Mouse (Mus musculus): ENCODE results near the gene Mgrn1. TPM values are rescaled to one million over a fixed set of nuclear protein-coding genes. Genes with fewer than 3 reads are reported as not detected.

The Mgrn1 gene
- total and polyA plus RNA-seq, 3 experiments, result 8.4 to 25.0 TPM; not detected in 1

GRCm38 (mm10) chr16:4957446-4957845 lies 71.4 kb downstream of the Mgrn1 start:
- Histone ChIP-seq H3K4me1 (ENCODE audit: control insufficient read depth in 1 of 2, insufficient read depth in 2 of 2, low read length in 2 of 2) (no peaks in the 10 kb centered on the region), H3K4me3 (ENCODE audit: control insufficient read depth in 1 of 2, insufficient read depth in 1 of 2, low read depth in 2 of 2, low read length in 2 of 2) (no peak overlapping the region), H3K27me3 (ENCODE audit: control insufficient read depth in 1 of 2, insufficient read depth in 2 of 2, low read length in 2 of 2) (no peaks in the 10 kb centered on the region), H3K9me3 (replicated peaks; ENCODE audit: insufficient read depth, low read length) (no peaks in the 10 kb centered on the region), H3K27ac (ENCODE audit: control insufficient read depth, low read depth, low read length) (no peak overlapping the region), H3K79me2 (ENCODE audit: control insufficient read depth, insufficient read depth, low read length, poor library complexity) (peaks cover 7% of the 10 kb centered on the region; the same call in 1 of the 2 replicates), H3K9ac (ENCODE audit: control insufficient read depth, low read depth, low read length, poor library complexity, severe bottlenecking) (no peak overlapping the region), H3K36me3 (ENCODE audit: control insufficient read depth in 1 of 2, insufficient read depth in 2 of 2, low read length in 2 of 2) (peaks cover 0 to 2% of the 10 kb centered on the region in 2 experiments; a peak in 1 of 4 replicates)
- TF ChIP-seq RCOR1 (IDR thresholded peaks at IDR 0.05; ENCODE audit: low read depth, low read length), result no peak
- TF ChIP-seq MYC (IDR thresholded peaks at IDR 0.05; ENCODE audit: low read depth, low read length), result no peak
- no peak for TF ChIP-seq GATA1 (IDR thresholded peaks at IDR 0.05; ENCODE audit: low read depth, low read length)
- no peak for TF ChIP-seq ZMIZ1 (IDR thresholded peaks at IDR 0.05; ENCODE audit: low read depth, low read length)
- no peak for TF ChIP-seq ZKSCAN1 (IDR thresholded peaks at IDR 0.05; ENCODE audit: low read depth, low read length)
- no peak for TF ChIP-seq MAX (IDR thresholded peaks at IDR 0.05; ENCODE audit: low read length)
- no peak for TF ChIP-seq ELF1 (IDR thresholded peaks at IDR 0.05; ENCODE audit: low read depth, low read length)
- TF ChIP-seq EP300 (IDR thresholded peaks at IDR 0.05; ENCODE audit: low read depth in 1 of 2, low read length in 2 of 2), result no peak
- no peak for TF ChIP-seq POLR2AphosphoS5 (IDR thresholded peaks at IDR 0.05; ENCODE audit: borderline replicate concordance, low read depth, low read length)
- TF ChIP-seq MAZ (IDR thresholded peaks at IDR 0.05; ENCODE audit: low read depth, low read length), result no peak
- no peak for TF ChIP-seq ETS1 (IDR thresholded peaks at IDR 0.05; ENCODE audit: low read depth, low read length)
- no peak for TF ChIP-seq NRF1 (IDR thresholded peaks at IDR 0.05; ENCODE audit: insufficient read depth, low read depth, low read length, poor library complexity, severe bottlenecking)
- no peak for TF ChIP-seq MYB (IDR thresholded peaks at IDR 0.05; ENCODE audit: low read depth, low read length)
- no peak for TF ChIP-seq TCF12 (IDR thresholded peaks at IDR 0.05; ENCODE audit: low read depth, low read length)
- TF ChIP-seq CHD1 (IDR thresholded peaks at IDR 0.05; ENCODE audit: low read depth, low read length), result no peak
- no peak for TF ChIP-seq HCFC1 (IDR thresholded peaks at IDR 0.05; ENCODE audit: low read depth, low read length)
- no peak for TF ChIP-seq UBTF (IDR thresholded peaks at IDR 0.05; ENCODE audit: borderline replicate concordance, insufficient read depth, low read depth, low read length)
- TF ChIP-seq BHLHE40 (IDR thresholded peaks at IDR 0.05; ENCODE audit: borderline replicate concordance, low read depth, low read length), result no peak
- TF ChIP-seq TAL1 (IDR thresholded peaks at IDR 0.05; ENCODE audit: low read length), result no peak
- TF ChIP-seq SIN3A (IDR thresholded peaks at IDR 0.05; ENCODE audit: low read length), result no peak
- DNase-seq (ENCODE audit: low read depth, low spot score), result no peak

GRCm38 (mm10) chr16:4960260-4960659 lies 74.2 kb downstream of the Mgrn1 start:
- no peaks in the 10 kb centered on the region for H3K9me3 ChIP-seq (replicated peaks; ENCODE audit: insufficient read depth, low read length)
- H3K79me2 ChIP-seq (ENCODE audit: control insufficient read depth, insufficient read depth, low read length, poor library complexity), result peaks cover 19% of the 10 kb centered on the region
- no peak overlapping the region for H3K4me3 ChIP-seq (ENCODE audit: control insufficient read depth in 1 of 2, insufficient read depth in 1 of 2, low read depth in 2 of 2, low read length in 2 of 2)
- DNase-seq (ENCODE audit: low read depth, low spot score), result no peak
- H3K4me1 ChIP-seq (ENCODE audit: control insufficient read depth in 1 of 2, insufficient read depth in 2 of 2, low read length in 2 of 2), result peaks cover 0 to 9% of the 10 kb centered on the region in 2 experiments; a peak in 1 of 4 replicates
- H3K9ac ChIP-seq (ENCODE audit: control insufficient read depth, low read depth, low read length, poor library complexity, severe bottlenecking), result no peak overlapping the region
- no peaks in the 10 kb centered on the region for H3K27me3 ChIP-seq (ENCODE audit: control insufficient read depth in 1 of 2, insufficient read depth in 2 of 2, low read length in 2 of 2)
- H3K36me3 ChIP-seq (ENCODE audit: control insufficient read depth in 1 of 2, insufficient read depth in 2 of 2, low read length in 2 of 2), result peaks cover 0 to 4% of the 10 kb centered on the region in 2 experiments; a peak in 2 of 4 replicates
- TF ChIP-seq SMC3 (IDR thresholded peaks at IDR 0.05; ENCODE audit: low read depth, low read length) (no peak), GATA1 (IDR thresholded peaks at IDR 0.05; ENCODE audit: low read depth, low read length) (no peak), MEF2A (IDR thresholded peaks at IDR 0.05; ENCODE audit: extremely low read depth, insufficient replicate concordance, low read depth, low read length, poor library complexity, severe bottlenecking) (no peak), ETS1 (IDR thresholded peaks at IDR 0.05; ENCODE audit: low read depth, low read length) (no peak), CHD1 (IDR thresholded peaks at IDR 0.05; ENCODE audit: low read depth, low read length) (no peak), NELFE (IDR thresholded peaks at IDR 0.05; ENCODE audit: low read depth, low read length) (no peak), ZNF384 (IDR thresholded peaks at IDR 0.05; ENCODE audit: low read depth, low read length) (no peak), ZKSCAN1 (IDR thresholded peaks at IDR 0.05; ENCODE audit: low read depth, low read length) (no peak), CHD2 (IDR thresholded peaks at IDR 0.05; ENCODE audit: low read length) (no peak), USF1 (IDR thresholded peaks at IDR 0.05; ENCODE audit: low read depth, low read length) (no peak), EP300 (IDR thresholded peaks at IDR 0.05; ENCODE audit: low read depth in 1 of 2, low read length in 2 of 2) (no peak), TAL1 (IDR thresholded peaks at IDR 0.05; ENCODE audit: low read length) (no peak), MYB (IDR thresholded peaks at IDR 0.05; ENCODE audit: low read depth, low read length) (no peak), ZMIZ1 (IDR thresholded peaks at IDR 0.05; ENCODE audit: low read depth, low read length) (no peak), RAD21 (IDR thresholded peaks at IDR 0.05; ENCODE audit: low read depth, low read length) (no peak), BHLHE40 (IDR thresholded peaks at IDR 0.05; ENCODE audit: borderline replicate concordance, low read depth, low read length) (no peak)
- H3K27ac ChIP-seq (ENCODE audit: control insufficient read depth, low read depth, low read length), result no peak overlapping the region
